Mouse (Mus musculus) stomach, embryonic 14.5 days (tissue): ENCODE results near the gene Snap23. TPM values are rescaled to one million over a fixed set of nuclear protein-coding genes. Genes with fewer than 3 reads are reported as not detected.

Experiments used
- ATAC-seq: fragments of 200-750 bp; cut with Nextera tagmentation; 2 replicates; pipeline ENCODE4 v1.8.0; 2017; ENCODE audit warnings: low read depth, moderate TSS enrichment; ENCODE audit not compliant: insufficient number of reproducible peaks, insufficient read depth, low FRiP score
- H3K27ac ChIP-seq: fragments of 300-500 bp; sonication (generic); 2 replicates; pipeline ENCODE4 v1.5.1; 2014; ENCODE audit warnings: mild to moderate bottlenecking, low read length, moderate library complexity, mixed read lengths
- H3K27me3 ChIP-seq: fragments of 300-500 bp; sonication (generic); 2 replicates; pipeline ENCODE4 v1.6.1; 2014; ENCODE audit warnings: low read length, control low read depth, mixed read lengths; ENCODE audit not compliant: control insufficient read depth, insufficient read depth
- H3K36me3 ChIP-seq: fragments of 300-500 bp; sonication (generic); 2 replicates; pipeline ENCODE4 v1.6.1; 2014; ENCODE audit warnings: mild to moderate bottlenecking, control low read depth, low read length, moderate library complexity, mixed read lengths; ENCODE audit not compliant: control insufficient read depth, insufficient read depth
- H3K4me1 ChIP-seq: fragments of 300-500 bp; sonication (generic); 2 replicates; pipeline ENCODE4 v1.6.1; 2014; ENCODE audit warnings: low read length, control low read depth, mixed read lengths; ENCODE audit not compliant: control insufficient read depth, insufficient read depth
- H3K4me2 ChIP-seq: fragments of 300-500 bp; sonication (generic); replicated peaks from 2 replicates; pipeline ENCODE4 v1.6.1; 2014; ENCODE audit warnings: low read depth, low read length, control low read depth
- H3K4me3 ChIP-seq: fragments of 300-500 bp; sonication (generic); 2 replicates; pipeline ENCODE4 v1.5.1; 2014; ENCODE audit warnings: low read depth, low read length, control low read depth
- H3K9ac ChIP-seq: fragments of 300-500 bp; sonication (generic); replicated peaks from 2 replicates; pipeline ENCODE4 v1.6.1; 2014; ENCODE audit warnings: low read depth, mild to moderate bottlenecking, control low read depth, low read length, moderate library complexity, mixed read lengths
- H3K9me3 ChIP-seq: fragments of 300-500 bp; sonication (generic); 2 replicates; pipeline ENCODE4 v1.6.1; 2016; ENCODE audit warnings: low read depth, low read length, control low read depth; ENCODE audit not compliant: control insufficient read depth
- WGBS: fragments of 180-500 bp; shearing (Covaris S2); extraction: QIAGEN DNeasy Blood & Tissue Kit; methylation state at CpG from one replicate; pipeline ENCODE4 v1.1.7; 2014; 5-methylcytosine and 5-hydroxymethylcytosine counted together
- polyA plus RNA-seq: library from polyadenylated mRNA; unstranded; fragments of >200 nt; fragmentation: Nextera tagmentation; extraction: Ambion mirVana; gene quantifications from 2 replicates; pipeline ENCODE4 v1.2.1, GENCODE M21; 2014

Snap23 gene
- 52.9 and 61.9 TPM in 2 replicates for polyA plus RNA-seq

DNA sequence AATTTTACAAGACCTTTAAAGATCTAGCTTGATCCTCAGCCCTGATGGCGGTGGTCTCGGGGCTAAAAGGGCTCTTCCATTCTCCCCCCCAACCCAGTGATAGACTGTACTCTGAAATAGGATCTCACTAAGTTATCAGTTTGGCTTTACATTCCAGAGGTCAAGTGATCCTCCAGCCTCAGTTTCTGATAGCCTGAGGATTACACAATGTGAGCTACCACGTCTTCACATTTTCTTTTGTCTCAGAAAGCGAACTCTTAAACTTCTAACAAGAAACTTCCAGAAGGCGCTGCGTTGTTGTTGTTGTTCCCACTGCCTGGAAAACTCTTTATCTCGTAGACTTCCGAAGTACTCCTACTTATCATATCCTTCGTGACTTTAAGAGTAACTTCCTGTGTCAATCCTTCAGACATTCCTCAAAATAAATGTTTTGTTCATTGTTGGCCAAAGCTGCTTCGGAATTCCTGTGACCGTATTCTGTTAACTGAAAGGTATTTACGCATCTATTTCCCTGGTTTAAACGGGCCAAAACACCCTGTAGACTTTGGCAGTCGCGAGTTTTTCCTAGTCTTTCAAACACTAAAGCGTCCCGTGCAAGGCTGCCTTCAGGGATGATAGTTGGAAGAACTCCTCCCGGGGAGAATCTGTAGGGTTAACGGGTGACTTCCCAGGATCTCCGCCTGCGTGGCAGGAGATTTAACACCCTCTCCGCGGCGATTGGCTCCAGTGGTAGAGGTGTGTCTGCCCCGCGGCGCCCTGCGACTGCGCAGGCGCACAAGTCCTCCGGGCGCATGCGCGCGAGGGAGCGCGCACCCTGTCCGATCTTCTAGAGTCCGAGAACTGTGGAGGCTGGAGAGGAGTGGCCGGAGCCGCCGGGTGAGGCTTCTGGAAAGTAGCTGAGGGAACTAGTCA is at the start of gene Snap23:
Gene Snap23 (plus strand): TSS at position 786 of the 912 bp plus-strand sequence.
- WGBS: 1% methylated on average over 42 of the region's 42 CpGs

DNA sequence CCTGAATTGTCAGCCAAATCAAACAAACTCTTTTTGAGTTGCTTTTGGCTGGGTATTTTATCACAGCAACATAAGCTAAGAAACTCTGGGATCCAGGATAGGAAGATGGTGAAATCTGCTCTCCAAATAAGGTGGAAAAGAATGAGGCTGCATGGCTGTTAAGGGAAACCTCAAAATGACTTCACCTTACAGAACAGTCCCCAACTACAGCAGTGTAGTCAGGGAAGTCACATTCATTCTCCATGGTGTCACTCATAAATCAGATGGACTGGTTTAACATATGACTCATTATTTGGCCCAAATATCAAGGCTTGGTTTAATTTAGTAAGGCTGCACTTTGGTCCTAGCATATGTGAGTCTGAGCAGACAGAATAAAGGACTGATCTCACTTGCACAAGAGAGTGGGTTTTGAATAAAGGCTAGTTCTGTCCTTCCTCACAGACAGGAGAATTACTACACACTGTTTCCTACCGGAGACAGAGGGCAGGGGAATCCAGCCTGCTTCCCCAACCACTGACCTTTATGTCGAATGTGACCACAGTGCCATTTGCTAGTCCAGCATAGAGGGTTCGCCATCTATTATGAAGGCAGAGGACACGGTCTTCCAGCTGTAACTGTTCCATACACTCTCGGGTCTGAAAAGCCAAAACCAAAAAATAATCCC is 48.8 kb upstream of the Snap23 start:
- H3K9me3 ChIP-seq: no peaks in the 10 kb centered on the region
- no peaks in the 10 kb centered on the region for H3K27me3 ChIP-seq
- no peak overlapping the region for H3K4me3 ChIP-seq
- no peak overlapping the region for H3K4me2 ChIP-seq
- H3K9ac ChIP-seq: no peak overlapping the region
- 87% methylated on average over 5 of the region's 5 CpGs for WGBS
- no peaks in the 10 kb centered on the region for H3K4me1 ChIP-seq
- H3K36me3 ChIP-seq: peaks cover 81% of the 10 kb centered on the region
- H3K27ac ChIP-seq: no peak overlapping the region
- no peak for ATAC-seq

More for the DNA sequence above, at the start of gene Snap23:
- H3K27me3 ChIP-seq: no peaks in the 10 kb centered on the region
- peak; percentile 95 for ATAC-seq
- peak within 1 kb of the TSS; percentile 75 for H3K4me3 ChIP-seq
- H3K4me2 ChIP-seq: peak within 1 kb of the TSS; percentile 57
- peaks cover 13% of the 10 kb centered on the region; the same call in 1 of the 2 replicates for H3K4me1 ChIP-seq
- H3K27ac ChIP-seq: peak within 1 kb of the TSS; percentile 92
- H3K36me3 ChIP-seq: 0 out of 2 replicates have a peak, but pooled peaks cover 4% of the 10 kb centered on the region
- H3K9ac ChIP-seq: peak within 1 kb of the TSS; percentile 47
- H3K9me3 ChIP-seq: no peaks in the 10 kb centered on the region

GRCm38 (mm10) chr2:120526771-120527170 is 40.7 kb upstream of the Snap23 start:
- Histone ChIP-seq H3K4me3 (no peak overlapping the region), H3K27ac (no peak overlapping the region), H3K27me3 (no peaks in the 10 kb centered on the region), H3K4me1 (no peaks in the 10 kb centered on the region), H3K9ac (no peak overlapping the region), H3K4me2 (no peak overlapping the region), H3K9me3 (no peaks in the 10 kb centered on the region), H3K36me3 (peaks cover 74% of the 10 kb centered on the region)
- no peak for ATAC-seq
- 88% methylated on average over 5 of the region's 5 CpGs for WGBS

DNA sequence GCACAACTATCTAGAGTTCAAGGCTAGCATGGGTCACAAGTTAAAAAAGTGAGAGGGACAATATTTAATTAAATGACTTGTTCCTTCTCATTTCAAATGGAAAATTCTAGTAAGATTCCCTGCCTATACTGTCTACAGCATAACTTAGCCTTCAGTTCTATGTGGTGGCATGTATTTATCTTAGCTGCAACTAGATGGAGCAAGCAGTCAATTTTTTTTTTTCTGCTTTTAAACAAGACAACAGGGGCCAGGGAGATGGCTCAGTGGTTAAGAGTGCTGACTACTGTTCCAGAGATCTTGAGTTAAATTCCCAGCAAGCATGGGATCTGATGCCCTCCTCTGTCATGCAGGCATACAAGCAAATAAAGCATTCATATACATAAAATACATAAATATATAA is 37.9 kb upstream of the Snap23 start:
- Histone ChIP-seq H3K9ac (no peak overlapping the region), H3K27ac (no peak overlapping the region), H3K4me2 (no peak overlapping the region), H3K36me3 (peaks cover 73% of the 10 kb centered on the region), H3K27me3 (no peaks in the 10 kb centered on the region), H3K4me3 (no peak overlapping the region), H3K9me3 (no peaks in the 10 kb centered on the region), H3K4me1 (no peaks in the 10 kb centered on the region)
- no peak for ATAC-seq

DNA sequence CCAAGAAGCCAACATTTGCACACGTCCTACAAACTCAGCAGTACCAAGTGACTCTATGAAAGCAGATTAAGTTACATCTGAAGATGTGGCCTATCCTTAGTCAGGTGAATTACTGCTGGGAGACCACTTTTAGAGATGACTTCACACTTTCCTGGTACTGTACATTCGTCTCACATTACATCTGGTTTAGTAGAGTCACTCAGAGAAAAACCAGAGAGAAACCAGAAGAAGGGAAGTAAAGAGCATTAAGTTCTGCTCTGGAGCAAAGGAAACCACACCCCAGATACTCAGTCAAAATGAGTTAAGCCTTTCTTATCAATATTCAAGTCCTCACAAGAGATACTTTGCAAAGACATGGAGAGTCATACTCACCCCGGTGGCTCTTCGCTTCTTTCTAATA is 36.2 kb upstream of the Snap23 start:
- H3K27me3 ChIP-seq: no peaks in the 10 kb centered on the region
- ATAC-seq: no peak
- peaks cover 70% of the 10 kb centered on the region for H3K36me3 ChIP-seq
- H3K27ac ChIP-seq: no peak overlapping the region
- no peaks in the 10 kb centered on the region for H3K4me1 ChIP-seq
- H3K9me3 ChIP-seq: no peaks in the 10 kb centered on the region
- H3K4me3 ChIP-seq: no peak overlapping the region
- H3K9ac ChIP-seq: no peak overlapping the region
- H3K4me2 ChIP-seq: no peak overlapping the region
- WGBS: 96% methylated on average over 4 of the region's 4 CpGs

- 46% methylated on average over 3 of the region's 3 CpGs for WGBS
Measured at GRCm38 (mm10) chr2:120539333-120539732, 28.1 kb upstream of the Snap23 start.

GRCm38 (mm10) chr2:120539778-120540208 is 27.7 kb upstream of the Snap23 start:
- peak overlapping the region; percentile 17; the same call in 1 of the 2 replicates for H3K4me2 ChIP-seq
- WGBS: 7% methylated on average over 1 of the region's 1 CpGs

More at GRCm38 (mm10) chr2:120539333-120539732, 28.1 kb upstream of the Snap23 start:
- H3K36me3 ChIP-seq: peaks cover 10% of the 10 kb centered on the region
- H3K4me1 ChIP-seq: peaks cover 11% of the 10 kb centered on the region
- H3K4me2 ChIP-seq: peak overlapping the region; percentile 17; the same call in 1 of the 2 replicates
- no peak overlapping the region for H3K4me3 ChIP-seq
- no peak for ATAC-seq
- no peaks in the 10 kb centered on the region for H3K27me3 ChIP-seq
- no peaks in the 10 kb centered on the region for H3K9me3 ChIP-seq
- H3K27ac ChIP-seq: peak overlapping the region; percentile 73
- no peak overlapping the region for H3K9ac ChIP-seq

GRCm38 (mm10) chr2:120544732-120545131 is 22.7 kb upstream of the Snap23 start:
- WGBS: 94% methylated on average over 2 of the region's 2 CpGs
- no peak for ATAC-seq
- H3K4me3 ChIP-seq: no peak overlapping the region
- 0 out of 2 replicates have a peak, but pooled peaks cover 2% of the 10 kb centered on the region for H3K4me1 ChIP-seq
- H3K27me3 ChIP-seq: no peaks in the 10 kb centered on the region
- no peak overlapping the region for H3K4me2 ChIP-seq
- H3K9ac ChIP-seq: no peak overlapping the region
- H3K27ac ChIP-seq: no peak overlapping the region
- no peaks in the 10 kb centered on the region for H3K9me3 ChIP-seq
- H3K36me3 ChIP-seq: peaks cover 10% of the 10 kb centered on the region

More at GRCm38 (mm10) chr2:120539778-120540208, 27.7 kb upstream of the Snap23 start:
- H3K4me3 ChIP-seq: no peak overlapping the region
- H3K36me3 ChIP-seq: peaks cover 7% of the 10 kb centered on the region
- peak overlapping the region; percentile 73; the same call in 1 of the 2 replicates for H3K27ac ChIP-seq
- H3K9me3 ChIP-seq: no peaks in the 10 kb centered on the region
- no peak overlapping the region for H3K9ac ChIP-seq
- peak; percentile 91 for ATAC-seq
- no peaks in the 10 kb centered on the region for H3K27me3 ChIP-seq
- peaks cover 11% of the 10 kb centered on the region for H3K4me1 ChIP-seq
